Mouse (Mus musculus): Measurements from ENCODE around the gene Stab2. TPM values are rescaled to one million over a fixed set of nuclear protein-coding genes. Genes with fewer than 3 reads are reported as not detected.

The Stab2 gene
- polyA plus RNA-seq, 1 experiment from 2014 or later, result 0.95 TPM

DNA sequence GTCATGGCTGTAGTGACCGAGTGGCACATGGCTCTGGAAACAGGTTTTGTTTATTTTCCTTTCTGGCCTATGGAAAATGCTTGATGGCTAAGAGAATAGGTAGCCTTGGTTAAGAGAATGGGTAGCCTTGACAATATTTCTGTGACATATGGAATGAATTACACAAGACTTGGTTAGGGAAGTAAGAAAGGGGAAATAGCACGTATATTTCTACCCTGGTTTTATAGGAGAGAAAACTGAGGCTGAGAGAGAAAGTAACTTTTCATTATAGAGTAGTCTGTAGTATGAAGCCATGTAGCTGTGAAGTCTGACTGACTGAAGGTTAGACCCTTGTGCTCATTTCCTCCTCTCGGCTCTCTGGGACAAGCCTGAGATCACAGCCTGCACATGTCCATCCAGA is 180.9 kb downstream of the Stab2 start:
- H3K9me3 ChIP-seq (ENCODE audit: control insufficient read depth, low read length), result no peaks in the 10 kb centered on the region
- no peaks in the 10 kb centered on the region for H3K36me3 ChIP-seq (ENCODE audit: control insufficient read depth, insufficient read depth, low read length)
- 81% methylated on average over 3 of the region's 3 CpGs for WGBS
- no peaks in the 10 kb centered on the region for H3K27me3 ChIP-seq (replicated peaks; ENCODE audit: control insufficient read depth, insufficient read depth, low read length)
- no peak overlapping the region for H3K4me2 ChIP-seq (ENCODE audit: low read depth, low read length)
- H3K27ac ChIP-seq (ENCODE audit: low read length), result no peak overlapping the region
- H3K4me1 ChIP-seq (ENCODE audit: control insufficient read depth, insufficient read depth, low read length), result no peaks in the 10 kb centered on the region
- H3K4me3 ChIP-seq (ENCODE audit: low read length), result no peak overlapping the region
- H3K9ac ChIP-seq (ENCODE audit: low read depth, low read length), result no peak overlapping the region
- no peak for ATAC-seq

- H3K27ac ChIP-seq (ENCODE audit: low read length), result no peak overlapping the region
- H3K27me3 ChIP-seq (replicated peaks; ENCODE audit: control insufficient read depth, insufficient read depth, low read length), result no peaks in the 10 kb centered on the region
- H3K9ac ChIP-seq (ENCODE audit: low read depth, low read length), result no peak overlapping the region
- WGBS, result 90% methylated on average over 10 of the region's 10 CpGs
- H3K4me3 ChIP-seq (ENCODE audit: low read length), result no peak overlapping the region
- no peaks in the 10 kb centered on the region for H3K4me1 ChIP-seq (ENCODE audit: control insufficient read depth, insufficient read depth, low read length)
- H3K36me3 ChIP-seq (ENCODE audit: control insufficient read depth, insufficient read depth, low read length), result no peaks in the 10 kb centered on the region
- no peak; the same call in 1 of the 2 replicates for ATAC-seq
- H3K4me2 ChIP-seq (ENCODE audit: low read depth, low read length), result no peak overlapping the region
- H3K9me3 ChIP-seq (ENCODE audit: control insufficient read depth, low read length), result no peaks in the 10 kb centered on the region
These were observed 181.8 kb downstream of the Stab2 start for GRCm38 (mm10) chr10:86825871-86826522.

DNA sequence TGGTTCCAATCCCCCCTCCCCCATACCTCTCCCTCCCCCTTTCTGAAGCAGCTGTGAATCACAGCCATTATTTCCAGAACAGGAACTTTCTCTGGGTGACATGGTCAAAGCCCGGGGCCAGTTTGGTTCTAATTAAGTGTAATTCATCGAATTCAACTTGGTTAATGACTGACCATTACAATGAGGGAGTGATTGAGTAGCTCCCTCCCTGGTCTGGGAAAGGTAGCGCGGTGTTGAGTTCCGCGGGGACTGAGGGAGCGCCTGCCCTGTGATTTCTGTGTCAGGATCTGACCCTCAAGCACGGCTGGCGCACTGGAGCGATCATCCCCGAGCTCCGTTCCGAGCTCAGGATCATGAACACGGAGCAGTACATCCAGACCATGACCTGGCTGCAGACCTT is 183.0 kb downstream of the Stab2 start:
- 0 out of 2 replicates have a peak, but pooled peaks cover 2% of the 10 kb centered on the region for H3K4me1 ChIP-seq (ENCODE audit: control insufficient read depth, insufficient read depth, low read length)
- no peaks in the 10 kb centered on the region for H3K27me3 ChIP-seq (replicated peaks; ENCODE audit: control insufficient read depth, insufficient read depth, low read length)
- ATAC-seq, result no peak
- no peaks in the 10 kb centered on the region for H3K9me3 ChIP-seq (ENCODE audit: control insufficient read depth, low read length)
- WGBS, result 77% methylated on average over 14 of the region's 14 CpGs
- H3K27ac ChIP-seq (ENCODE audit: low read length), result no peak overlapping the region
- H3K4me3 ChIP-seq (ENCODE audit: low read length), result no peak overlapping the region
- H3K36me3 ChIP-seq (ENCODE audit: control insufficient read depth, insufficient read depth, low read length), result no peaks in the 10 kb centered on the region
- H3K9ac ChIP-seq (ENCODE audit: low read depth, low read length), result no peak overlapping the region
- H3K4me2 ChIP-seq (ENCODE audit: low read depth, low read length), result no peak overlapping the region

GRCm38 (mm10) chr10:86824093-86824492 is 183.7 kb downstream of the Stab2 start:
- H3K9ac ChIP-seq (ENCODE audit: low read depth, low read length), result no peak overlapping the region
- H3K4me2 ChIP-seq (ENCODE audit: low read depth, low read length), result no peak overlapping the region
- H3K36me3 ChIP-seq (ENCODE audit: control insufficient read depth, insufficient read depth, low read length), result no peaks in the 10 kb centered on the region
- WGBS, result 81% methylated on average over 6 of the region's 6 CpGs
- H3K4me1 ChIP-seq (ENCODE audit: control insufficient read depth, insufficient read depth, low read length), result 0 out of 2 replicates have a peak, but pooled peaks cover 3% of the 10 kb centered on the region
- H3K27ac ChIP-seq (ENCODE audit: low read length), result no peak overlapping the region
- no peaks in the 10 kb centered on the region for H3K9me3 ChIP-seq (ENCODE audit: control insufficient read depth, low read length)
- ATAC-seq, result no peak
- H3K27me3 ChIP-seq (replicated peaks; ENCODE audit: control insufficient read depth, insufficient read depth, low read length), result no peaks in the 10 kb centered on the region
- no peak overlapping the region for H3K4me3 ChIP-seq (ENCODE audit: low read length)

DNA sequence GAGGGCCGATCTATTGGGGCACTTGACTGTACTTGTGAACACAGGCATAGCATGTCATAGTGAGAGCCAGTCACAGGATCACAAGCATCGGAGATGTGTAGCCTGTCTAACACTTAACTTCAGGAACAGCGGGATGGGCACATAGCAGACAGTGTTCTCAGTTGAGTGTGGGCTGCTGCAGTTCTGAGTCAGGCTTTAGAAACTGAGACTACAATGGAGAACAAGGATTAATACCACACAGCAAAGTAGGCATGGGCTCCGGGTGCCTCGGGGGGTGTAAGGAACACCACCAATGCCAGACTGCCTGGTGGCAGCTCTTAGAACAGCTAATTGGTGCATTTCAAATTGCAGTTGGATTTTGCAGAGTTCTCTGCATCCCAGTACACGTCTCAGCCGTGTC is 186.8 kb downstream of the Stab2 start:
- no peak overlapping the region for H3K4me3 ChIP-seq (ENCODE audit: low read length)
- WGBS, result 94% methylated on average over 7 of the region's 7 CpGs
- no peak overlapping the region for H3K27ac ChIP-seq (ENCODE audit: low read length)
- H3K27me3 ChIP-seq (replicated peaks; ENCODE audit: control insufficient read depth, insufficient read depth, low read length), result no peaks in the 10 kb centered on the region
- H3K9me3 ChIP-seq (ENCODE audit: control insufficient read depth, low read length), result no peaks in the 10 kb centered on the region
- no peak for ATAC-seq
- no peak overlapping the region for H3K4me2 ChIP-seq (ENCODE audit: low read depth, low read length)
- H3K4me1 ChIP-seq (ENCODE audit: control insufficient read depth, insufficient read depth, low read length), result 0 out of 2 replicates have a peak, but pooled peaks cover 3% of the 10 kb centered on the region
- no peak overlapping the region for H3K9ac ChIP-seq (ENCODE audit: low read depth, low read length)
- no peaks in the 10 kb centered on the region for H3K36me3 ChIP-seq (ENCODE audit: control insufficient read depth, insufficient read depth, low read length)

DNA sequence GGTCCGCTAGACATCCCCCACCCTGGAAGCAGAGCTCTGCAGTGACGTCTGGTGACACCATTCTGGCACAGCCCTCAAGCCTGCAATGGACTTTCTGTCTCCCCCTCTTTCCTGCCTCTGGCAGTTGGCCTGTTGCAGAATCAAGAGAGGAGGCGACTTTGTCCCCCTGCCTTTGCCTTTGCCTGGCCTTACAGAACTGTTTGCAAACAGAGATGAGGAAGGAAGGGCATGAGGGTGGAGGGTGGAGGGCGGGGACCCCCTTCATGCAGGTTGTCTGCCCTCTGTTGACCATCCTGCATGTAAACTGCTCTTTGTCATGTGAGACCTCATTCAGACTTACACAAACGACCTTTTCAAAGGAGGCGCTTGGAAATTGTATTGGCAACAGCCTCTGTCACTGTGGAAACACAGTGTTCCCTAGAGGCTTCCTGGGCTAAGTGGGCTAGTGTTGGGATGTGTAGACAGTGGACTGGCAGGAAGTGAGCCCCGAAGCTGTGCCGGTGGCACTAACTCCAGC is 188.1 kb downstream of the Stab2 start:
- Histone ChIP-seq H3K27ac (ENCODE audit: low read length) (peak overlapping the region; percentile 17; the same call in 1 of the 2 replicates), H3K27me3 (replicated peaks; ENCODE audit: control insufficient read depth, insufficient read depth, low read length) (no peaks in the 10 kb centered on the region), H3K4me2 (ENCODE audit: low read depth, low read length) (no peak overlapping the region), H3K4me1 (ENCODE audit: control insufficient read depth, insufficient read depth, low read length) (0 out of 2 replicates have a peak, but pooled peaks cover 3% of the 10 kb centered on the region), H3K9ac (ENCODE audit: low read depth, low read length) (no peak overlapping the region), H3K36me3 (ENCODE audit: control insufficient read depth, insufficient read depth, low read length) (no peaks in the 10 kb centered on the region), H3K9me3 (ENCODE audit: control insufficient read depth, low read length) (no peaks in the 10 kb centered on the region), H3K4me3 (ENCODE audit: low read length) (no peak overlapping the region)
- WGBS, result 45% methylated on average over 8 of the region's 8 CpGs
- ATAC-seq, result no peak

GRCm38 (mm10) chr10:86815133-86815532 is 192.7 kb downstream of the Stab2 start:
- Histone ChIP-seq H3K4me3 (ENCODE audit: low read length) (no peak overlapping the region), H3K9ac (ENCODE audit: low read depth, low read length) (no peak overlapping the region), H3K27me3 (replicated peaks; ENCODE audit: control insufficient read depth, insufficient read depth, low read length) (no peaks in the 10 kb centered on the region), H3K4me1 (ENCODE audit: control insufficient read depth, insufficient read depth, low read length) (0 out of 2 replicates have a peak, but pooled peaks cover 3% of the 10 kb centered on the region), H3K9me3 (ENCODE audit: control insufficient read depth, low read length) (no peaks in the 10 kb centered on the region), H3K36me3 (ENCODE audit: control insufficient read depth, insufficient read depth, low read length) (no peaks in the 10 kb centered on the region), H3K4me2 (ENCODE audit: low read depth, low read length) (no peak overlapping the region), H3K27ac (ENCODE audit: low read length) (no peak overlapping the region)
- ATAC-seq, result no peak
- WGBS, result 83% methylated on average over 7 of the region's 7 CpGs

GRCm38 (mm10) chr10:86814292-86815131 is 193.3 kb downstream of the Stab2 start:
- H3K4me2 ChIP-seq (ENCODE audit: low read depth, low read length), result no peak overlapping the region

GRCm38 (mm10) chr10:86810612-86811011 is 197.2 kb downstream of the Stab2 start:
- H3K9me3 ChIP-seq (ENCODE audit: control insufficient read depth, low read length), result no peaks in the 10 kb centered on the region
- H3K4me1 ChIP-seq (ENCODE audit: control insufficient read depth, insufficient read depth, low read length), result no peaks in the 10 kb centered on the region
- H3K4me2 ChIP-seq (ENCODE audit: low read depth, low read length), result no peak overlapping the region
- no peak overlapping the region for H3K9ac ChIP-seq (ENCODE audit: low read depth, low read length)
- H3K27ac ChIP-seq (ENCODE audit: low read length), result no peak overlapping the region
- no peak for ATAC-seq
- WGBS, result 92% methylated on average over 5 of the region's 5 CpGs
- no peaks in the 10 kb centered on the region for H3K36me3 ChIP-seq (ENCODE audit: control insufficient read depth, insufficient read depth, low read length)
- H3K4me3 ChIP-seq (ENCODE audit: low read length), result no peak overlapping the region
- no peaks in the 10 kb centered on the region for H3K27me3 ChIP-seq (replicated peaks; ENCODE audit: control insufficient read depth, insufficient read depth, low read length)

More at GRCm38 (mm10) chr10:86814292-86815131, 193.3 kb downstream of the Stab2 start:
- no peaks in the 10 kb centered on the region for H3K36me3 ChIP-seq (ENCODE audit: control insufficient read depth, insufficient read depth, low read length)
- ATAC-seq, result peak; percentile 81
- 73% methylated on average over 19 of the region's 19 CpGs for WGBS
- no peaks in the 10 kb centered on the region for H3K9me3 ChIP-seq (ENCODE audit: control insufficient read depth, low read length)
- no peak overlapping the region for H3K9ac ChIP-seq (ENCODE audit: low read depth, low read length)
- H3K27me3 ChIP-seq (replicated peaks; ENCODE audit: control insufficient read depth, insufficient read depth, low read length), result no peaks in the 10 kb centered on the region
- H3K4me3 ChIP-seq (ENCODE audit: low read length), result no peak overlapping the region
- no peaks in the 10 kb centered on the region for H3K4me1 ChIP-seq (ENCODE audit: control insufficient read depth, insufficient read depth, low read length)
- H3K27ac ChIP-seq (ENCODE audit: low read length), result no peak overlapping the region

All from intestine, embryonic 16.5 days (tissue).